Mouse (Mus musculus) erythroblast, embryonic 14.5 days (primary cell): ENCODE measurements around the gene Gm44973.

Experiments used
- GATA1 ChIP-seq: IDR thresholded peaks from 2 replicates; pipeline ENCODE4 v1.6.1; 2012; ENCODE audit warnings: low read length, inconsistent platforms, mixed read lengths
- TAL1 ChIP-seq: IDR thresholded peaks from 3 replicates; pipeline ENCODE4 v1.6.1; 2012; ENCODE audit warnings: low read length, inconsistent platforms, mixed read lengths

- no peak for TF ChIP-seq GATA1
- no peak for TF ChIP-seq TAL1
Observed at GRCm38 (mm10) chr7:5029543-5029942, 14.2 kb downstream of the Gm44973 start.
